Mouse (Mus musculus) CD8-positive naive resting alpha-beta T cell, adult 2 months (primary cell): ENCODE measurements around the gene Arl6ip4.
A peak's percentile ranks its signal among the peaks of the same experiment; 100 is the strongest.

ENCODE experiments used
- DNase-seq, 2 experiments: peaks; one replicate each; pipeline ENCODE4 v3.0.0; 2022; ENCODE audit warnings: low read depth in 2 of 2, low spot score in 2 of 2

Gene Arl6ip4

GRCm38 (mm10) chr5:124115990-124116845 lies at the start of gene Arl6ip4:
Gene Arl6ip4, plus strand, starts transcription at chr5:124116089.
- peak; percentile 60 to 67 for DNase-seq

GRCm38 (mm10) chr5:124069657-124070056 lies 46.2 kb upstream of the Arl6ip4 start:
- DNase-seq: no peak

GRCm38 (mm10) chr5:124073682-124074081 lies 42.2 kb upstream of the Arl6ip4 start:
- DNase-seq: no peak

DNA sequence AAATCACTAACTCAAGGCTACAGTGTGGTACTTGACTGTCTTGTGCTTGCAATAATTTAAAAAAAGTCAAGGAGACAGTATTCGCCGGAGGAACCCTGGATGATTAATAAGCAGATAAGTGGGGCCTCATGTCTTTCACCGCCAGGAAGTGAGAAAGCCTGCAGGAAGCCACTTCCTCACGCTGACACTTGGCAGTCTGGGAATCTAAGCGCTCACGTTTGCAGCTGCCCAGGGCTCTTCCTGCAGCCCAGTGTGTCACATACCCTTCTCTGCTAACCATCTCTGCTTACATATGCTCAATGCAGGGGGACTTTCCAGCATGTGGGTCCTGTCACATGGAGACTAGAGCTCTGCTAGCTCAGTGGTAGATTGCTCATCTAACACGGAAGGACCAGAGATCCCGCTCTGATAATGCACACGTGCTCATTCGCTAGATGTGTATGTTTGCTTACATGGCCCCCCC lies 41.0 kb upstream of the Arl6ip4 start:
- peak in 1 of 2 experiments; percentile 52 for DNase-seq

- DNase-seq: no peak
Observed at GRCm38 (mm10) chr5:124075716-124076115, 40.2 kb upstream of the Arl6ip4 start.

GRCm38 (mm10) chr5:124076559-124076958 lies 39.3 kb upstream of the Arl6ip4 start:
- no peak for DNase-seq

GRCm38 (mm10) chr5:124077241-124077640 lies 38.6 kb upstream of the Arl6ip4 start:
- no peak for DNase-seq

GRCm38 (mm10) chr5:124077856-124078460 lies 37.9 kb upstream of the Arl6ip4 start:
- no peak for DNase-seq

- DNase-seq: peak; percentile 50 to 54
Observed at GRCm38 (mm10) chr5:124078794-124079416, 37.0 kb upstream of the Arl6ip4 start.

DNA sequence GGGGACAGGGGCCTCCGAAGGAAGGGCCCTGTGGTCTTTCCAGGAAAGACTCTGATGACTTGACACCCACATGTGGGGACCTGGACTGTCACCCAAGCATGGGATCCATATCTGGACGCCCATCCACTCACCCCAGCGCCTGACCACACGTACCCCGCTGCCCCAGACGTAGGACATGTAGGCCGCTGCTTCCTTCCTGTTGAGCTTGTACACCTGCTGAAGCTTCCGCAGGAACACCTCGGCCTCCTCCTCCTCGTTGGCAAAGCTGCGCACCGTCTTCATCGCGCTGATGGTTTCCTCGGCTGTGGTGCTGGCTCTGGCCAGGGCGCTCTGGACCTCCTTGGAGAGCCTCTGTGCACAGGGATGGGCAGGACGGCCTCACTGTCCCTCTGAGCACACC lies 36.0 kb upstream of the Arl6ip4 start:
- DNase-seq: peak in 1 of 2 experiments; percentile 39

GRCm38 (mm10) chr5:124082447-124082846 lies 33.4 kb upstream of the Arl6ip4 start:
- no peak for DNase-seq

GRCm38 (mm10) chr5:124082941-124083688 lies 32.8 kb upstream of the Arl6ip4 start:
- no peak for DNase-seq

DNA sequence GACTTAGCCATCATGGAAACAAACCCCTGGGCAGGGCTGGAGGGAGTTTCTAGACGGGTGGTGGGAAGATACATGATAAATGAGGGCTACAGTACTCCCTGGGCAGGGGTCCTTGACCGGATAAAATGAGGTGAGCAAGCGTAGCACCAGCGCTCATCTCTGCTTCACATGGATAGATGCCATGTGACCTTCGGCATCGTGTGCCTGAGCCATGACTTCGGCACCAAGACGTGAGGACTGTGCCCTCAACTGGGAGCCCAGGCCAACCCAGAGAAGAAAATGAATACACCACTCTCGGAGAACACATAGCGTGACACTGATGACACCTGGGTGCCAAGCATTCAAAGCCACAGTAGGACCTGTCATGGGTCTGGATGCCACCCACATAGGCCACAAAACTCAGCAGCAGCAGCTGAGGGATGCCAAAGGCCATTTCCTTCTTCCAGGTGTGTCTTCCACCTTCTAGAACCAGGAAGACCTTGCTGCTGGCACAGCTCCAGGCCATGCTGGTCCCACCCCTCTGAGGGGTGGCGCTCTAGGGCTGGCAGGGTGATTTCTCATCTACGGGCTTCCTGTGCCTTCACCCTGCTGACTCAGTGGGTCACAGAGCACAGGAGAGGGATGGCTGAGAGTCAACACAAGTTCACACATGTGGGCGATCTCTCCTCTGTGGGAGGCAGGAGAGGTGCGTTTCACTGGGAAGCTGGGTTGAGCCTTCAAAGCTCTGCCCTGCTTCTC lies 31.9 kb upstream of the Arl6ip4 start:
- DNase-seq: peak; percentile 66 to 76

- DNase-seq: peak; percentile 84 to 89
Observed at GRCm38 (mm10) chr5:124084588-124085173, 31.2 kb upstream of the Arl6ip4 start.

GRCm38 (mm10) chr5:124085513-124085912 lies 30.4 kb upstream of the Arl6ip4 start:
- DNase-seq: no peak

DNA sequence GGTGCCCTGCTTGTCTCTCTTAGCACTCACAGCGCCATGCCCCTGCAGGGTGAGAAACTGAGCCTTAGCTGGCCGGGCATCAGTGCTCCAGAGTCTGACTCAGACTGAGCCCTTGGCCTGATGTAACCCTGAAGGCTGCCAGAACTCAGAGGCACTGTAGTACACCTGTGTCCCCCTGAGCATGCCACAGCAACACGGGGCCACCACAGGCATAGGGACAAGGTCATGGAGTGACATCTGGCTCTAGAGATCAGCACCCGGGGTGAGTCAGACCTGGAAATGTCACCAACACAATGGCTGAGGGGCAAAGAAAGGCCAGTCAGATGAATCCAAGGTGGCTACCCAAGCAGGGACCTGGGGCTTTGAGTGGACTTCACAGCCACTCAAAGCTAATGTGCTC lies 29.0 kb upstream of the Arl6ip4 start:
- no peak for DNase-seq

GRCm38 (mm10) chr5:124089868-124090267 lies 26.0 kb upstream of the Arl6ip4 start:
- no peak for DNase-seq

- no peak for DNase-seq
Observed at GRCm38 (mm10) chr5:124091951-124092406, 23.9 kb upstream of the Arl6ip4 start.

DNA sequence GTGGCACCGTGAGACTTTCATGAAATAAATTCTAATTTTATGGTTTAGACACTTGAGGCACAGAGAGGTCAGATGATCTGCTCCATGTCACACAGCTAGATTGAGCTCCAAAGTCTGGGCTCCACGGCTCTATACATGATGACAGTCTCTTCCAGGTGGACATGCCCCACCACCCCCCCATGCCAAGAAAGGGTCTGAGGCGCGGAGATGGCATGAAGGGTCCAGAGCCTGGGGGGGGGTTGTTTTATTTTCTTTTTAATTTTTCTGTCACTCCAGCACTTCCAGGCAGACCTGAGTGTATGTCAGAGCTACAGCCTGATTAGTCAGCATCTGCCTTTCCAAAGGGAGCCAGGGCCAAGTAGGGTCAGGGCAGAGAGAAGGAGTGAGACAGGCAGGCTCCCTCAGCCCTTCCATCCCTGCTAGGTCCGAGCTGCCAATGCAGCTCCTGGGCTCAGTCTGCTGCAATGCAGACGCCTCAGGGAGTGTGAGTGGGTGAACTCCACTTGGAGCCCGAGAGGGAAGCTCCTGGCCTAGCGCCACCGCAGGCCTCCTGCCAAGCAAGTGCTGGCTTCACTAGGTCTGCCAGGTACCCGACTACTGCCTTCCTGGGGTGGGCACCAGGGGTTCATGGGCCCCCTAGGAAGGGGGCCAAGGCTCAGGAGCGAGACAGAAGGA lies 22.6 kb upstream of the Arl6ip4 start:
- DNase-seq: no peak
